Mouse (Mus musculus) intestine, embryonic 16.5 days (tissue): ENCODE data around the gene Zfp128. TPM values are rescaled to one million over a fixed set of nuclear protein-coding genes. Genes with fewer than 3 reads are reported as not detected.
"Not testable (repeated sequence)": the region's sequence is repeated elsewhere in the genome, so short reads cannot be mapped to it uniquely, and the experiment has no call there.

ENCODE experiments used
- ATAC-seq: fragments of 200-750 bp; cut with Nextera tagmentation; 2 replicates; pipeline ENCODE4 v1.8.0; 2017; ENCODE audit warnings: moderate TSS enrichment, moderate library complexity
- H3K27ac ChIP-seq: fragments of 300-500 bp; sonication (generic); 2 replicates; pipeline ENCODE4 v1.5.1; 2014; ENCODE audit warnings: mild to moderate bottlenecking, low read length
- H3K27me3 ChIP-seq: fragments of 300-500 bp; sonication (generic); replicated peaks from 2 replicates; pipeline ENCODE4 v1.6.1; 2014; ENCODE audit warnings: low read length, control low read depth, mixed read lengths; ENCODE audit not compliant: control insufficient read depth, insufficient read depth
- H3K36me3 ChIP-seq: fragments of 300-500 bp; sonication (generic); 2 replicates; pipeline ENCODE4 v1.6.1; 2014; ENCODE audit warnings: low read length, control low read depth; ENCODE audit not compliant: control insufficient read depth, insufficient read depth
- H3K4me1 ChIP-seq: fragments of 300-500 bp; sonication (generic); 2 replicates; pipeline ENCODE4 v1.6.1; 2014; ENCODE audit warnings: low read length, control low read depth, mixed read lengths; ENCODE audit not compliant: control insufficient read depth, insufficient read depth
- H3K4me2 ChIP-seq: fragments of 300-500 bp; sonication (generic); 2 replicates; pipeline ENCODE4 v1.6.1; 2014; ENCODE audit warnings: low read depth, low read length, control low read depth
- H3K4me3 ChIP-seq: fragments of 300-500 bp; sonication (generic); 2 replicates; pipeline ENCODE4 v1.5.1; 2014; ENCODE audit warnings: mild to moderate bottlenecking, low read length
- H3K9ac ChIP-seq: fragments of 300-500 bp; sonication (generic); 2 replicates; pipeline ENCODE4 v1.6.1; 2014; ENCODE audit warnings: low read depth, low read length
- H3K9me3 ChIP-seq: fragments of 300-500 bp; sonication (generic); 2 replicates; pipeline ENCODE4 v1.6.1; 2016; ENCODE audit warnings: low read length, control low read depth; ENCODE audit not compliant: control insufficient read depth
- WGBS: fragments of 180-500 bp; shearing (Covaris S2); extraction: QIAGEN DNeasy Blood & Tissue Kit; methylation state at CpG from one replicate; pipeline ENCODE4 v1.1.7; 2014; 5-methylcytosine and 5-hydroxymethylcytosine counted together
- polyA plus RNA-seq: library from polyadenylated mRNA; unstranded; fragments of >200 nt; fragmentation: Nextera tagmentation; extraction: Ambion mirVana; gene quantifications from 2 replicates; pipeline ENCODE4 v1.2.1, GENCODE M21; 2015

Zfp128 gene
- polyA plus RNA-seq = 2.2 and 2.9 TPM in 2 replicates

DNA sequence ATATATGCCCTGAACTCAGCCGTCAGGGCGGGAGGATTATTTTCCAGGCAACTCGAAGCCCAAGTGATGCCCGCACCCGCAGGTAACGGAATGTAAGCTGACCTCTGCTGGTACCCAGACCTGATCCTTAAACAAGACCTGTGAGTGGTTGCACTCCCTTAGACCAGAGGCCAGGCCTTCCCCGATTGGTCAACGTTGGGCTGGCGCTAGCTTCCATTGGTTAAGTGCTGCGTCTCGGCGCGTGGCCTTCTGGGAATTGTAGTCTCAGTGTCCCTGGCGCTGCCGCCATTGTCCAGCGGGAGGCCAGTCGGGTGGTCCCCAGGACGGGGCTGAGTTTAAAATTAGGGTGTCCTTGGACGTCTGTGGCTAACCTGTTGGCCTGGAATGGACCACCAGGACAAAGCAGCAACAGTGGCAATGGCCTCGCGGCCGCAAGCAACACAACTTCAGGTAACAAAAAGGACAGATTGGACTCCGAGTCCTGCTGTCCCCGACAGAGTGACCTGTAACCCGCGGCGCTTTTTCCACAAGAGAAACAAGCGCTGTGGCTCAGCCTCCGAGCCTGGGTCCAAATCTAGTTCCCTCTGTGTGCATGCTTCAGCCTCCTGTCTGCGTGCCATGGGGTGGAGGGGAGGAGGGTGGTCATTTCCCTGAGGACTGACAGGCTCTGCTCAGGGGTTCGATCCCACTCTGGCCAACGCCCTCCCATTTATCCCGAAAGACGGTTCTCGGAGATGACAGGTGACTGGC, at the start of gene Zfp128:
Gene Zfp128, plus strand, starts transcription at position 267 of the 750 bp plus-strand sequence.
- Histone ChIP-seq H3K36me3 (peaks cover 5% of the 10 kb centered on the region; the same call in 1 of the 2 replicates), H3K4me1 (0 out of 2 replicates have a peak, but pooled peaks cover 5% of the 10 kb centered on the region), H3K27ac (no peak within 1 kb of the TSS), H3K4me3 (peak within 1 kb of the TSS; percentile 60), H3K9me3 (no peaks in the 10 kb centered on the region), H3K9ac (peak within 1 kb of the TSS; percentile 69), H3K27me3 (no peaks in the 10 kb centered on the region), H3K4me2 (peak within 1 kb of the TSS; percentile 82)
- WGBS = under 1% methylated on average over 35 of the region's 35 CpGs
- ATAC-seq = peak; percentile 100

DNA sequence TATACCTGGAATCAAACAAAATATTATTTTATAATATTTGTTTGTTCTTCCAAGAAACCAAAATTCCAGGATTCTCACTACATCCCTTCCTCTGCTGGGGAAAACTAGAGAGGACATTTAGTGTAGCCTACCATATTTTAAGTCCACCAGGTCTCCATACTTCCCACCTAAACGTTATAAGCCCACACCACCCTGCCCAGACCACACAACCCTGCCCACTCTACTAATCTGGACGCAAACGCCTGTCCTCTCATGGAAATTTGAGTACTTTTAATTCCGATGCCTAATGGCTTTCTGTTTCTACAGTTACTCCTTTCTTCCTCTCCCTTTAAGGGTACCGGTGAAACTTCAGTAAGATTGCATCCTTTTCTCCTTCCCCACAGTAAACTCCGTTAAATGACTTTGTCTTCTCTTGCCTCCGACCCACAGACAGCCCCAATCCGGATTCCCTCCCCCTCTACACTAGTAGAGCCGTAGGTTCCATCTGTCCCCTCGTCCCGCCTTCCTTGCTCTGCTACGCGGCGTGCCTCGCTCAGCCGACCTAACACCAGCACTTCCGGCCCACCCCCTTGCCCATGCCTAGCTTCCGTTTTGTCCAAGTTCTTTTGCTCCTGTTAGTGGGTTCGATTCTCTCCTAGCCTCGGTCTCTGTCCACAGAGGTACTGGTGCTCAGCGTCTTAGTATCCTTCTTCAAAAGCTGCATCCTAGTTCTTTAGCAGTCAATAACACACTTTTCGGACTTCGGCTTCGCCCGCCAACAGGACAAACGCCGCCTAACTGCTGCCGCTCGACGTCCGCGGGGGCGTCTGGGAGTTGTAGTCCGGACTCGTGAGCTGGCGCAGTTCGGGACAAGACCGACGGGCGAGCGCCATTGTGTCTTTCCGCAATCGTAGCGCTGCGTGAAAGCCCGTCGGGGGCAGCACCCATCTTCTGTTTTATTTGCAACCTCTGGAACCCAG, 46.5 kb upstream of the Zfp128 start, which contains the start of gene Zfp110:
Gene Zfp110, plus strand, starts transcription at position 600 of the 959 bp plus-strand sequence.
- Histone ChIP-seq H3K27me3 (no peaks in the 10 kb centered on the region), H3K9me3 (peaks cover 18% of the 10 kb centered on the region), H3K9ac (peak within 1 kb of the TSS; percentile 80), H3K27ac (peak within 1 kb of the TSS; percentile 65), H3K4me1 (0 out of 2 replicates have a peak, but pooled peaks cover 5% of the 10 kb centered on the region), H3K36me3 (peaks cover 25% of the 10 kb centered on the region), H3K4me3 (peak within 1 kb of the TSS; percentile 67), H3K4me2 (peak within 1 kb of the TSS; percentile 52)
- ATAC-seq = peak; percentile 99
- WGBS = 3% methylated on average over 47 of the region's 47 CpGs

DNA sequence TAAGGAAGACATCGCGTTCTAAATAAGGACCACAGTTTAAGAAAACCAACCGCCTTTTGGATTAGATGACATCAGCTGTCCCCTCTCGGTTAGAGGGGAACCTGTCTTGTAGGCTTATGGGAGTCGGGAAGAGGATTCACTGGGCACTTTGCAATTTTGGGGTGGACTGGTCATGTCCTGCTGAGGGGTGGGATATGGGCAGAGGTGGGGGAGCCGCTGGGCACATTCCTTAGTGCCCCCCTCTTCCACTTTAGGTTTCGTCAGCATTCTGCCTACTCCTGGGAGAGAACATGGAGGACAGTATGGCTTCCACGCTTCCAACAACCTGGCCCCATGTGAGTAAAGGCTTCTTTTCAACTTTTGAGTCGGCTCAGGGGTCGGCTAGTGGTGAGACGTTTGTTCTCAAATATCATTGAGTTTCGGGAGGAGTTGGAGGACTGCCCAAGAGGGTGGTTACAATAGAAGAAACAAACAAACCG, 45.7 kb upstream of the Zfp128 start:
- H3K36me3 ChIP-seq = peaks cover 31% of the 10 kb centered on the region
- H3K9me3 ChIP-seq = peaks cover 24% of the 10 kb centered on the region
- peak overlapping the region; percentile 80 for H3K9ac ChIP-seq
- WGBS = 33% methylated on average over 13 of the region's 13 CpGs
- peak overlapping the region; percentile 67 for H3K4me3 ChIP-seq
- peak overlapping the region; percentile 52 for H3K4me2 ChIP-seq
- no peaks in the 10 kb centered on the region for H3K27me3 ChIP-seq
- peak; percentile 56 for ATAC-seq
- 0 out of 2 replicates have a peak, but pooled peaks cover 5% of the 10 kb centered on the region for H3K4me1 ChIP-seq
- peak overlapping the region; percentile 65 for H3K27ac ChIP-seq

DNA sequence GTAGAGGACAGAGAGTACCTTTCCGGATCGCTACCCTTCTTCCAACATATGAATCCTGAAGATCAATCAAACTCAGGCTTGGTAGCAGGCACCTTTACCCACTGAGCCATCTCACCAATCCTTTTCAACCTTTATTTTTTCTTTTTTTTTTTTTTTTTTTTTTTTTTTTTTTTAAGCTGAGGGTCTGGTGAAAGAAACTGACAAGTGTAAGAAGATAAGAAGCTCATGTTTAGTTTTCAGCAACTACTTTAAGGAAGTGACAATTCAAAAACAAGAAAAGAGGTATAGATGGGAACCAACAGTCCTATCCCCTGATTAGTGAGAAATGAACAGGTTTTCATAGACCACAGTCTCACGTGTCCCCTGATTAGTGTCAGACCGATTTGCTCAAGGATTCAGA, 45.2 kb upstream of the Zfp128 start:
- Histone ChIP-seq H3K9me3 (peaks cover 26% of the 10 kb centered on the region), H3K9ac (peak overlapping the region; percentile 80; the same call in 1 of the 2 replicates), H3K27me3 (no peaks in the 10 kb centered on the region), H3K4me3 (peak overlapping the region; percentile 67), H3K4me2 (peak overlapping the region; percentile 52; the same call in 1 of the 2 replicates), H3K27ac (no peak overlapping the region), H3K36me3 (peaks cover 35% of the 10 kb centered on the region), H3K4me1 (0 out of 2 replicates have a peak, but pooled peaks cover 5% of the 10 kb centered on the region)
- 95% methylated on average over 4 of the region's 4 CpGs for WGBS
- no peak for ATAC-seq

DNA sequence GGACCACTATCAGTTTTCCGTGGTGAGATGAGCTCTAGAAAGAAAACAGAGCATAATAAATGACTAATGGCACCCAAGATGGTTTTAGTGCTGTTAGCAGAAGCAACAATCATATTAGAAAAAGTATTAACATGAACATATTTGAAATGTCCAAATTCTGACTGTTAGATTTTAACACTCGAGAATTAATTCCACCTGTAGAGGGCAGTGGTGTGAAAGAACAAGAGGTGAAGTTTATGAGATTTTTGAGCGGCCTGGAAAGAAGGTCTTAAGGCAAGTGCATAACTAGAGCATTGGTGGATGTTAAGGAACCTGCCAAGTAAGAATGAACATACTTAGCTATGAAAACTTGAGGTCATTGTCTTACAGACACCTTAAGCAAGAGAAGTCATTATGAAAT, 6.7 kb upstream of the Zfp128 start:
- ATAC-seq = no peak
- H3K9ac ChIP-seq = no peak overlapping the region
- 19% methylated on average over 3 of the region's 3 CpGs for WGBS

DNA sequence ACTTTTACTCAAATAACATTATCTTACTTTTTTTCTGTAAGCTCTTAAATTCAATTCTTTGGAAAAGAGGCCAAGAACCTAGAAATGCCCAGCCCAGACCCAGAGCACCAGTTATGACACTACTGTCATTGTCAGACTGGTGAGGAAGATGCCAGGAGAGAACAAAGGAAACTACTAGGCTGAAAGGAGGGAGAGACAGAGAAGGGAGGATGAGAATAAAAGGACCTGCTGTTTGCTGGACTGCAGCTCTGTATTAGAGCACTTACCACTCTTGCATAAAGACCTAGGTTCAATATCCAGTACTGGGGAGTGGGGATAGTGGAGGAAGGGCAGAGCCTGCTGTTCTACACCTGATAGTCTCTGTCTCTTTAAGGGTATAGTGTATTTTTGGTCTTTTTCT, 941 bp upstream of the Zfp128 start:
- ATAC-seq = no peak
- Histone ChIP-seq H3K4me1 (0 out of 2 replicates have a peak, but pooled peaks cover 5% of the 10 kb centered on the region), H3K27ac (no peak overlapping the region), H3K27me3 (no peaks in the 10 kb centered on the region), H3K9me3 (no peaks in the 10 kb centered on the region), H3K4me2 (no peak overlapping the region), H3K9ac (no peak overlapping the region), H3K36me3 (peaks cover 4% of the 10 kb centered on the region; the same call in 1 of the 2 replicates), H3K4me3 (no peak overlapping the region)

More for the DNA sequence above, 6.7 kb upstream of the Zfp128 start:
- Histone ChIP-seq H3K36me3 (no peaks in the 10 kb centered on the region), H3K27ac (no peak overlapping the region), H3K4me1 (no peaks in the 10 kb centered on the region), H3K4me3 (no peak overlapping the region), H3K27me3 (no peaks in the 10 kb centered on the region), H3K9me3 (no peaks in the 10 kb centered on the region), H3K4me2 (no peak overlapping the region)

GRCm38 (mm10) chr7:12880497-12880896, 480 bp upstream of the Zfp128 start:
- H3K4me1 ChIP-seq, H3K27me3 ChIP-seq, H3K36me3 ChIP-seq, H3K27ac ChIP-seq, H3K9me3 ChIP-seq: not testable (repeated sequence)
- Histone ChIP-seq H3K4me3 (peak overlapping the region; percentile 60), H3K4me2 (peak overlapping the region; percentile 82), H3K9ac (peak overlapping the region; percentile 59)
- 42% methylated on average over 8 of the region's 8 CpGs for WGBS
- peak; percentile 4; the same call in 1 of the 2 replicates for ATAC-seq

DNA sequence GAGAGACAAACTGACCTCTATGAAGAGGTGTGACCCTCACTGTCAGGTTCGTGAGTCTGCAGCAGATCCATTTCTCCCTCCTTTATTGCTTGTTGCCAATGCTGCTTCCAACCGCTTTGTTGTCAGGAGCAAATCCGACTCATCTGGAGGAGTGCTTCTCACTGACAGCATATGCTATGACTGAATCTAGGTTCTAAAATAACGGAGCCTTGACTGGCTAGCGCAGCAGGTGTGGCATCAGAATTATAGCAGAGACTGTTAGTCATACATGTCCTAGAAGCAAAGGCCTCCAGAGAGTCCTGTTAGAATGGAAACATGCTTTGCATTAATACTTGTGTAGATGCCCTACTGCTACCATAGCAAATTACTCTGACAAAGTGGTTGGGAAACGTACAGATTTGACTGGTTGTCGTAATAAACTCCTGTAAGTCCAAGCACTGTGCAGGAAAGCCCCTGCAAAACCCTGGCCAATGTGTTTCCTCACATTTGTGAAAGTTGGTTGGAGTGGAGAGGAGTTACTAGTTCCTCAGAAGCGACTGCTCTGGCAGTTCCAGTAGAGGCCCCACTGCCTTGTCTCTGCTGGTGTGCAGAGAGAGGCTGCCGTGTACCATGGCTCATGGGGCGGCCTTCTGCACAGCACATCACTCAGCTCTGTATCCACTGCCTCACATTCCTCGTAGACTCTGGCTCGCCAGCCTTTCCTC, 5.7 kb downstream of the Zfp128 start:
- WGBS = 93% methylated on average over 12 of the region's 12 CpGs
- Histone ChIP-seq H3K4me1 (0 out of 2 replicates have a peak, but pooled peaks cover 2% of the 10 kb centered on the region), H3K4me2 (no peak overlapping the region), H3K27me3 (no peaks in the 10 kb centered on the region), H3K9me3 (no peaks in the 10 kb centered on the region), H3K9ac (no peak overlapping the region), H3K4me3 (no peak overlapping the region), H3K36me3 (peaks cover 14% of the 10 kb centered on the region), H3K27ac (no peak overlapping the region)
- no peak for ATAC-seq
